Mouse (Mus musculus): ENCODE data around the gene Fam20b. TPM values are rescaled to one million over a fixed set of nuclear protein-coding genes. Genes with fewer than 3 reads are reported as not detected.

Fam20b gene
- polyA plus RNA-seq, 1 experiment from 2014 or later: 30.0 TPM

GRCm38 (mm10) chr1:156644780-156645523, 73.9 kb downstream of the Fam20b start:
- DNase-seq (ENCODE audit: low spot score) (no peak), ATAC-seq (ENCODE audit: low read depth) (no peak)
- Histone ChIP-seq H3K4me2 (ENCODE audit: low read depth, low read length) (no peak overlapping the region), H3K4me3 (ENCODE audit: low read depth, low read length) (no peak overlapping the region), H3K27ac (replicated peaks; ENCODE audit: low read depth, low read length) (peak overlapping the region; percentile 21; the same call in 1 of the 2 replicates), H3K36me3 (ENCODE audit: control insufficient read depth, insufficient read depth, low read length) (peaks cover 50% of the 10 kb centered on the region), H3K27me3 (replicated peaks; ENCODE audit: control insufficient read depth, insufficient read depth, low read length) (no peaks in the 10 kb centered on the region), H3K9ac (ENCODE audit: low read depth, low read length) (no peak overlapping the region), H3K4me1 (ENCODE audit: control insufficient read depth, insufficient read depth, low read length) (peaks cover 13% of the 10 kb centered on the region; the same call in 1 of the 2 replicates), H3K9me3 (ENCODE audit: control insufficient read depth, low read length) (no peaks in the 10 kb centered on the region)
- WGBS: 59% methylated on average over 13 of the region's 13 CpGs

GRCm38 (mm10) chr1:156644061-156644460, 74.8 kb downstream of the Fam20b start:
- 44% methylated on average over 10 of the region's 10 CpGs for WGBS
- peak overlapping the region; percentile 21; the same call in 1 of the 2 replicates for H3K27ac ChIP-seq (replicated peaks; ENCODE audit: low read depth, low read length)
- ATAC-seq (ENCODE audit: low read depth) (no peak), DNase-seq (ENCODE audit: low spot score) (peak; percentile 48)
- H3K9me3 ChIP-seq (ENCODE audit: control insufficient read depth, low read length): no peaks in the 10 kb centered on the region
- H3K27me3 ChIP-seq (replicated peaks; ENCODE audit: control insufficient read depth, insufficient read depth, low read length): no peaks in the 10 kb centered on the region
- H3K4me1 ChIP-seq (ENCODE audit: control insufficient read depth, insufficient read depth, low read length): peaks cover 13% of the 10 kb centered on the region; the same call in 1 of the 2 replicates
- no peak overlapping the region for H3K4me2 ChIP-seq (ENCODE audit: low read depth, low read length)
- no peak overlapping the region for H3K4me3 ChIP-seq (ENCODE audit: low read depth, low read length)
- H3K9ac ChIP-seq (ENCODE audit: low read depth, low read length): no peak overlapping the region
- H3K36me3 ChIP-seq (ENCODE audit: control insufficient read depth, insufficient read depth, low read length): peaks cover 52% of the 10 kb centered on the region

- no peak overlapping the region for H3K4me2 ChIP-seq (ENCODE audit: low read depth, low read length)
- peak; percentile 23; the same call in 1 of the 2 replicates for ATAC-seq (ENCODE audit: low read depth)
- DNase-seq (ENCODE audit: low spot score): no peak
- peaks cover 13% of the 10 kb centered on the region; the same call in 1 of the 2 replicates for H3K4me1 ChIP-seq (ENCODE audit: control insufficient read depth, insufficient read depth, low read length)
- peaks cover 44% of the 10 kb centered on the region for H3K36me3 ChIP-seq (ENCODE audit: control insufficient read depth, insufficient read depth, low read length)
- H3K27me3 ChIP-seq (replicated peaks; ENCODE audit: control insufficient read depth, insufficient read depth, low read length): no peaks in the 10 kb centered on the region
- WGBS: 48% methylated on average over 11 of the region's 12 CpGs
- H3K9ac ChIP-seq (ENCODE audit: low read depth, low read length): no peak overlapping the region
- H3K9me3 ChIP-seq (ENCODE audit: control insufficient read depth, low read length): no peaks in the 10 kb centered on the region
- 0 out of 2 replicates have a peak overlapping the region, but pooled peaks have one; percentile 6 for H3K27ac ChIP-seq (replicated peaks; ENCODE audit: low read depth, low read length)
- no peak overlapping the region for H3K4me3 ChIP-seq (ENCODE audit: low read depth, low read length)
Measured at GRCm38 (mm10) chr1:156642813-156643212, 76.1 kb downstream of the Fam20b start.

GRCm38 (mm10) chr1:156641808-156642207, 77.1 kb downstream of the Fam20b start:
- Histone ChIP-seq H3K27ac (replicated peaks; ENCODE audit: low read depth, low read length) (no peak overlapping the region), H3K4me2 (ENCODE audit: low read depth, low read length) (no peak overlapping the region), H3K36me3 (ENCODE audit: control insufficient read depth, insufficient read depth, low read length) (peaks cover 41% of the 10 kb centered on the region), H3K4me3 (ENCODE audit: low read depth, low read length) (no peak overlapping the region), H3K9ac (ENCODE audit: low read depth, low read length) (no peak overlapping the region), H3K9me3 (ENCODE audit: control insufficient read depth, low read length) (no peaks in the 10 kb centered on the region), H3K4me1 (ENCODE audit: control insufficient read depth, insufficient read depth, low read length) (peaks cover 13% of the 10 kb centered on the region; the same call in 1 of the 2 replicates), H3K27me3 (replicated peaks; ENCODE audit: control insufficient read depth, insufficient read depth, low read length) (no peaks in the 10 kb centered on the region)
- ATAC-seq (ENCODE audit: low read depth) (no peak), DNase-seq (ENCODE audit: low spot score) (no peak)
- WGBS: 81% methylated on average over 10 of the region's 10 CpGs

GRCm38 (mm10) chr1:156640577-156640976, 78.3 kb downstream of the Fam20b start:
- no peak overlapping the region for H3K4me3 ChIP-seq (ENCODE audit: low read depth, low read length)
- ATAC-seq (ENCODE audit: low read depth) (no peak), DNase-seq (ENCODE audit: low spot score) (no peak)
- H3K4me2 ChIP-seq (ENCODE audit: low read depth, low read length): no peak overlapping the region
- WGBS: 74% methylated on average over 4 of the region's 4 CpGs
- peaks cover 48% of the 10 kb centered on the region for H3K36me3 ChIP-seq (ENCODE audit: control insufficient read depth, insufficient read depth, low read length)
- H3K9ac ChIP-seq (ENCODE audit: low read depth, low read length): no peak overlapping the region
- no peaks in the 10 kb centered on the region for H3K9me3 ChIP-seq (ENCODE audit: control insufficient read depth, low read length)
- no peak overlapping the region for H3K27ac ChIP-seq (replicated peaks; ENCODE audit: low read depth, low read length)
- H3K4me1 ChIP-seq (ENCODE audit: control insufficient read depth, insufficient read depth, low read length): peaks cover 13% of the 10 kb centered on the region; the same call in 1 of the 2 replicates
- H3K27me3 ChIP-seq (replicated peaks; ENCODE audit: control insufficient read depth, insufficient read depth, low read length): no peaks in the 10 kb centered on the region

- Histone ChIP-seq H3K36me3 (ENCODE audit: control insufficient read depth, insufficient read depth, low read length) (peaks cover 60% of the 10 kb centered on the region), H3K4me2 (ENCODE audit: low read depth, low read length) (no peak overlapping the region), H3K9ac (ENCODE audit: low read depth, low read length) (no peak overlapping the region), H3K4me3 (ENCODE audit: low read depth, low read length) (no peak overlapping the region), H3K9me3 (ENCODE audit: control insufficient read depth, low read length) (no peaks in the 10 kb centered on the region), H3K27ac (replicated peaks; ENCODE audit: low read depth, low read length) (no peak overlapping the region), H3K27me3 (replicated peaks; ENCODE audit: control insufficient read depth, insufficient read depth, low read length) (no peaks in the 10 kb centered on the region), H3K4me1 (ENCODE audit: control insufficient read depth, insufficient read depth, low read length) (peaks cover 10% of the 10 kb centered on the region; the same call in 1 of the 2 replicates)
- WGBS: 68% methylated on average over 5 of the region's 5 CpGs
- DNase-seq (ENCODE audit: low spot score) (no peak), ATAC-seq (ENCODE audit: low read depth) (no peak)
Measured at GRCm38 (mm10) chr1:156639455-156639854, 79.4 kb downstream of the Fam20b start.

- no peak overlapping the region for H3K4me3 ChIP-seq (ENCODE audit: low read depth, low read length)
- H3K4me2 ChIP-seq (ENCODE audit: low read depth, low read length): no peak overlapping the region
- DNase-seq (ENCODE audit: low spot score) (no peak), ATAC-seq (ENCODE audit: low read depth) (no peak)
- 80% methylated on average over 2 of the region's 2 CpGs for WGBS
- no peak overlapping the region for H3K27ac ChIP-seq (replicated peaks; ENCODE audit: low read depth, low read length)
- no peaks in the 10 kb centered on the region for H3K27me3 ChIP-seq (replicated peaks; ENCODE audit: control insufficient read depth, insufficient read depth, low read length)
- peaks cover 70% of the 10 kb centered on the region for H3K36me3 ChIP-seq (ENCODE audit: control insufficient read depth, insufficient read depth, low read length)
- no peak overlapping the region for H3K9ac ChIP-seq (ENCODE audit: low read depth, low read length)
- no peaks in the 10 kb centered on the region for H3K9me3 ChIP-seq (ENCODE audit: control insufficient read depth, low read length)
- H3K4me1 ChIP-seq (ENCODE audit: control insufficient read depth, insufficient read depth, low read length): no peaks in the 10 kb centered on the region
Measured at GRCm38 (mm10) chr1:156635148-156635547, 83.7 kb downstream of the Fam20b start.

GRCm38 (mm10) chr1:156633095-156633494, 85.8 kb downstream of the Fam20b start:
- DNase-seq (ENCODE audit: low spot score) (peak; percentile 83), ATAC-seq (ENCODE audit: low read depth) (peak; percentile 44; the same call in 1 of the 2 replicates)
- no peak overlapping the region for H3K9ac ChIP-seq (ENCODE audit: low read depth, low read length)
- H3K4me3 ChIP-seq (ENCODE audit: low read depth, low read length): no peak overlapping the region
- H3K4me1 ChIP-seq (ENCODE audit: control insufficient read depth, insufficient read depth, low read length): no peaks in the 10 kb centered on the region
- no peaks in the 10 kb centered on the region for H3K27me3 ChIP-seq (replicated peaks; ENCODE audit: control insufficient read depth, insufficient read depth, low read length)
- H3K27ac ChIP-seq (replicated peaks; ENCODE audit: low read depth, low read length): no peak overlapping the region
- no peak overlapping the region for H3K4me2 ChIP-seq (ENCODE audit: low read depth, low read length)
- no peaks in the 10 kb centered on the region for H3K9me3 ChIP-seq (ENCODE audit: control insufficient read depth, low read length)
- 79% methylated on average over 10 of the region's 10 CpGs for WGBS
- peaks cover 76% of the 10 kb centered on the region for H3K36me3 ChIP-seq (ENCODE audit: control insufficient read depth, insufficient read depth, low read length)

- Histone ChIP-seq H3K4me2 (ENCODE audit: low read depth, low read length) (no peak overlapping the region), H3K9ac (ENCODE audit: low read depth, low read length) (no peak overlapping the region), H3K36me3 (ENCODE audit: control insufficient read depth, insufficient read depth, low read length) (peaks cover 79% of the 10 kb centered on the region), H3K27ac (replicated peaks; ENCODE audit: low read depth, low read length) (no peak overlapping the region), H3K9me3 (ENCODE audit: control insufficient read depth, low read length) (no peaks in the 10 kb centered on the region), H3K4me1 (ENCODE audit: control insufficient read depth, insufficient read depth, low read length) (no peaks in the 10 kb centered on the region), H3K27me3 (replicated peaks; ENCODE audit: control insufficient read depth, insufficient read depth, low read length) (no peaks in the 10 kb centered on the region), H3K4me3 (ENCODE audit: low read depth, low read length) (no peak overlapping the region)
- ATAC-seq (ENCODE audit: low read depth): no peak
- DNase-seq (ENCODE audit: low spot score): no peak
Measured at GRCm38 (mm10) chr1:156630965-156631364, 87.9 kb downstream of the Fam20b start.

Measured in embryonic facial prominence, embryonic 14.5 days (tissue).